Mouse (Mus musculus) Patski (cell line): Measurements from ENCODE around the gene Sema6d. TPM values are rescaled to one million over a fixed set of nuclear protein-coding genes. Genes with fewer than 3 reads are reported as not detected.
A peak's percentile ranks its signal among the peaks of the same experiment; 100 is the strongest.

Experiments
- ATAC-seq: fragments of 100-300 bp; one replicate; pipeline ENCODE4 v1.8.0; 2021
- CTCF ChIA-PET: fragments of 350-600 bp; sonication (Branson Sonifier 250); formaldehyde crosslinking; loops from one replicate; lab custom pipeline; 2022; ENCODE audit warnings: inconsistent platforms; lab: Charles Lee
- POLR2A ChIA-PET: fragments of 350-600 bp; sonication (Branson Sonifier 250); formaldehyde crosslinking; loops from one replicate; lab custom pipeline; 2022; ENCODE audit warnings: antibody characterized with exemption, inconsistent platforms; lab: Charles Lee
- DNase-seq: peaks from one replicate; pipeline ENCODE4 v3.0.0-alpha.2; 2011; ENCODE audit warnings: low read depth, low spot score
- H3K27me3 ChIP-seq: fragments of 371-371 bp; one replicate; pipeline ENCODE4 v1.5.1; 2021
- CTCF ChIP-seq: fragments of 100-300 bp; IDR thresholded peaks from one replicate; pipeline ENCODE4 v1.5.1; 2021
- in situ Hi-C: fragments of 300-500 bp; cut with MboI; formaldehyde crosslinking; loops from 3 replicates; pipeline ENCODE4 v1.11.1; 2018; ENCODE audit warnings: low pct_unique_long_range_greater_than_20kb, mixed read lengths
- polyA plus RNA-seq: library from polyadenylated mRNA; unstranded; gene quantifications from one replicate; pipeline ENCODE4 v1.2.3, GENCODE M21; 2021

Sema6d gene
- polyA plus RNA-seq, 1 experiment from 2014 or later, result 2.7 TPM

DNA sequence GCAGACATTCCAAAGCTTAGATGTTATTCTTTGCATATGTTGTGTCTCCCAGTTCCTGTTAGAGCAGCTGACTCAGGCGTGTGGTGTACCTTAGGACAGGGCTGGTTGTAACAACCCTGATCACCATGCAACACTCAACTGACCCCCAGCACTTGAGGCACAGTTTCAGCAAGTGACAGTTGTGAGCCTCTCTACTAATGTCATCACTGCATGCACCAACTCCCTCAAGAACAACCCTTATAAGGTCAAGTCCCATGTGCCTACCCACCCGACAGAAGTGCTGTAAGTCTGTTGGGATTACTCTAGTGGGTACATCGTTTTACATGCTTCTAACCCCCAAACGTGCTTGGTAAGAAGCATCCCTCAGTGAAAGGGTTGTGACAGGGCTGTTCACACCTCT is 418.0 kb downstream of the Sema6d start:
- in situ Hi-C loops, result no loop called here
- no peaks in the 10 kb centered on the region for H3K27me3 ChIP-seq
- ChIA-PET CTCF (no interaction called here), POLR2A (no interaction called here)
- no peak for TF ChIP-seq CTCF
- DNase-seq, result no peak
- no peak for ATAC-seq

DNA sequence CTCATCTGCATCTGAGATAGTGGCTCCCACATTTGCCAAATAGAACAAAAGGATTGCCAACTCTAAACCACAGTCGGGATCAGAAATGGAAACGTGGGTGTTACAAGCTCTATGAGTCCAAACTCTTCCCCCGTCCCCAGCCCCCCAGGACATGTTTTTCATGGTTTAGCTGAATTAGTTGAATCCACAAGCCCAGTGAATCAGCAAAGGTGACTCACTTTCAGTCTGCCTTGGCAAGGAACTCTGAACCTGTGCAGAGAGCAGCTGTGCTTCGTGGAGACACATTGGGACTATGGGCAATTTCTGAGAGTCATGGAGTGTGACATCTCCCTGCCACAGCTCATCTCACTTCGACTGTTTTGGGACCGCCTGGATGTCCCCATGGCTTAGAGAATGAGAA is 419.7 kb downstream of the Sema6d start:
- TF ChIP-seq CTCF, result no peak
- CTCF ChIA-PET, result interaction anchor here (1.2 kb wide), 1 partner anchor 10 kb away, joined by 6 read pairs; no protein-coding TSS in a partner anchor
- H3K27me3 ChIP-seq, result no peaks in the 10 kb centered on the region
- DNase-seq (peak; percentile 81), ATAC-seq (peak; percentile 92)
- in situ Hi-C loops, result no loop called here
- POLR2A ChIA-PET, result no interaction called here

DNA sequence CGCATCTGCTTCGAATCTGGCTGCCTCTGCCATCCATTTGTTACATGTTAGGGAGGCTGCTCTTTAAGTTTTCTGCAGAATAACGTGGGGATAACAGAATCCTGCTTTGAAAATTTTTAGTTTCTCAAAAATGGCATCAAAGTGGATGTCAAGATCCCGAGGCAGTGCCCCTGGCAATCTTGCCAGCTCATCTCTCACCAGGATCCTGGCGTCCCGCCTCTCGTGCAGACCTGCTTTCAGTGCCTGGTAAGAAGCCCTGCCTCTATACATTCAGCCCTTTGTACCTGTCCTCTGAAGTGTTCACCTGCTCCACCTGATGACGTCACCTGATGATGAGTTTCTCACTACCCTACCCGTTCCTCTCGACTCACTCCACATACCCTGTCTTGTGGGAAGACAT is 422.1 kb downstream of the Sema6d start:
- no peaks in the 10 kb centered on the region for H3K27me3 ChIP-seq
- no peak for TF ChIP-seq CTCF
- no peak for DNase-seq
- ChIA-PET CTCF (no interaction called here), POLR2A (no interaction called here)
- in situ Hi-C loops, result no loop called here
- ATAC-seq, result no peak

DNA sequence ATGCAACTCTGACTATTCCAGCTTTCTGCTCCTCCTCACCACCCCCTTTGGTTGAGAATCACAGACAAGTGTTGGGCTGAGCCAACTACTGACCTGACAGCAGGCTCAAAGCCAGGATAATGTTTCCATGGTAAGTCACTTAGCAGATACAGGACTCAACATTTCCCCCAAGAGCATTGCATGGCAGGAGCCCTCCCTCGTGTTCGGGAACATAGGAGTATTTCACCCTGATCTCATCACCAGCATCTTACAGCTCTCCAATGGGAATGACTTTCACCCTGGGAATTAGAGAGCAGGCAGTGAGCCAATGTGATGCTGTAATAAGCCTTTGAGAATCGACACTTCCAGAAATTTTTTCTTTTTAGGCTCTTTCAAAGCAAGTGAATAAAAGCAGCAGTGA is 432.7 kb downstream of the Sema6d start:
- ChIA-PET POLR2A (no interaction called here), CTCF (interaction anchor here (1.0 to 1.7 kb wide), 2 partner anchors 15 to 81 kb away, joined by 3 to 6 read pairs; no protein-coding TSS in a partner anchor)
- H3K27me3 ChIP-seq, result no peaks in the 10 kb centered on the region
- in situ Hi-C loops, result no loop called here
- no peak for DNase-seq
- no peak for TF ChIP-seq CTCF
- ATAC-seq, result no peak

DNA sequence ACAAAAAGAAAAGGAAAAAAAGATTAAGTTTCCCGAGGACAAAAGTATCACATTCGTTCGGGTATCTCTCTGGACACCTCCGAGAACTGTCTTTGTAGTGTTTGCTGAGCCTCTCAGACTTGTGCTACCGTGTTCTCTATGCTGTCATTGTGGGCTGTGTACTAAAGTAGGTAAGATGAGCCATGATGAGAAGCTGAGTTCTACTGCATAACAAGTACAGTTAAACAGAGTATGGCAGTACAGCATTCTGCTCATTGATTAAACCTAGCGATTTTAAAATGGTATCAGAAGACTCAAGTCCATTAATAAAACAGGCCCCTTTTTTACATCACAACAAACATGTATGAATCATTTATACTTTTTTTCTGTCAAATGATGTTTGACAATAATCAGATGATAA is 433.9 kb downstream of the Sema6d start:
- in situ Hi-C loops, result no loop called here
- H3K27me3 ChIP-seq, result no peaks in the 10 kb centered on the region
- no peak for TF ChIP-seq CTCF
- ChIA-PET CTCF (no interaction called here), POLR2A (no interaction called here)
- DNase-seq, result no peak
- ATAC-seq, result no peak

DNA sequence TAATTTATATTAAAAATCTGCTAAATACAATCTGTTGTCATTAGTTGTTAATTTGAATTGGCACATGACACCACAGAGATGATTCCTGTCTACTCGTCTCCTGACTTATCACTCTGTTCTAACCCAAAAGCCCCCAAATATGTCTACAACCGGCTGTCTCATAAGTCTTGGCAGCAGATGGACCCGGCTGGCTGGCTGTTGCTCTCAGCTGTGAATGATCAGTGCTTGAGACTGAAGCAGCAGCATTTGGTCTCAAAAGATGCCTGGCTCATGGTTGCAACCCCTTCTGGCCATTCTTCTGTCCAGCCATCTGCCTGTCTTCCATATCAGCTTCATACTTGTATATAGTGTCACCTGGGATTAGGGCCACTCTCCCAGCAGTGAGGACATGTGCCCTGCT is 434.4 kb downstream of the Sema6d start:
- DNase-seq, result no peak
- POLR2A ChIA-PET, result no interaction called here
- ATAC-seq, result no peak
- in situ Hi-C loops, result no loop called here
- no peaks in the 10 kb centered on the region for H3K27me3 ChIP-seq
- no peak for TF ChIP-seq CTCF
- CTCF ChIA-PET, result interaction anchor here (1.1 kb wide), 1 partner anchor 8 kb away, joined by 3 read pairs; no protein-coding TSS in a partner anchor

DNA sequence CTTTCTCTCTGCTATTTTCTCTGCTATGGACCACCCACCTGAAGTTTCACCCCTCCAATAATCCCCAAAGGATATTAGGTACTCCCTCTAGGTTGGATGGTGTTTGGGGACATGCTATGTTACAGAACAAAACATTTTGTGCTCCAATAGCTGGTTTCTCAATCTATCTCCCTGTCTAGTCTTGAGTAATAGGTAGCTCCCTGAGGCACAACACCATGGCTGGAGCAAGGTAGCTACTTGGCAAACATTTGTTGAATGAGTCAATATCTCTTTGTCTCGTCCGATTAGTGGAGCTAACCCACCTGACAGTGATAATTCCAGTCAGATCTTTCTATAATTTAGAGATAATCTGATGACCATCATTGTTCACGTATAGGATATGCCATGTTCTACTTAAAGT is 437.9 kb downstream of the Sema6d start:
- ChIA-PET CTCF (no interaction called here), POLR2A (no interaction called here)
- in situ Hi-C loops, result no loop called here
- ATAC-seq (no peak), DNase-seq (no peak)
- TF ChIP-seq CTCF, result no peak
- H3K27me3 ChIP-seq, result no peaks in the 10 kb centered on the region

DNA sequence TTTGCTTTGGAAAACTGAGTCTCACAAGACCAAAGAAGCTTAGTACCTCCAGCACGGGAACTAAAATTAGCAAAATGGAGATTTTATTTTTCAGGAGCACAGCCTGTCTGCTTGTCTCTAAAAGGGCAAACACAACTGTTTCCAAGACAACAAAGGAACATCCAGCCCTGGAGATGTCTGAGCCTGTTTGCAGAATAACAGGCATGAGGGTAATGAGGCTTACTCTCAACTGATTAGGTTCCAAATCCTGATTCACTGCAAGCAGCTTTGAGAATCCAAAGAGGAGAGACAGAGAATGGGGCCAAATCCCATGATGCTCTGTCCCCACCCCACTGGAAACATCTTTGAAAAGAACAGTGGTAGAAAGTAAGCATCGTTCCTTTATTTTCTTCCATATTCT is 440.7 kb downstream of the Sema6d start:
- TF ChIP-seq CTCF, result no peak
- H3K27me3 ChIP-seq, result no peaks in the 10 kb centered on the region
- ATAC-seq (no peak), DNase-seq (no peak)
- in situ Hi-C loops, result no loop called here
- CTCF ChIA-PET, result interaction anchor here (1.9 kb wide), 1 partner anchor 16 kb away, joined by 6 read pairs; no protein-coding TSS in a partner anchor
- POLR2A ChIA-PET, result no interaction called here

DNA sequence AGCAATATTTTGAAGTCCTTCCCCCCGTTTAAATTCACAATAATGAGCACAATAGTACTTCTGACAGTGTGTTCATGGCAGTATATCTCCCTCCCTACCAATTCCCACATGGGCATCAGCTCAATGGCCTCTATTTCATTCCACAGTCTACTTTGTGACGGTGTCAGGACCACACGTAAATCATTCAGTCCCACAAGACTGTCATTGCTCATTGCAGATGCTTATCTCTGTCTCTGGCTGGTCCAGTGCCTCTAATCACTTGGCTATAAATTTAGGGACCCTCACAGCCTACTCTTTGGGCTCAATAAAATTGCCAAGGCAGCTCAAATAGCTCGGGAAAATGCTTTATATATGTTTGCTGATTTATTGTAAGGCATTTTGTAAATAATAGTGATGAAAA is 441.3 kb downstream of the Sema6d start:
- POLR2A ChIA-PET, result no interaction called here
- in situ Hi-C loops, result no loop called here
- H3K27me3 ChIP-seq, result no peaks in the 10 kb centered on the region
- no peak for TF ChIP-seq CTCF
- ATAC-seq, result no peak
- CTCF ChIA-PET, result no interaction called here
- no peak for DNase-seq

DNA sequence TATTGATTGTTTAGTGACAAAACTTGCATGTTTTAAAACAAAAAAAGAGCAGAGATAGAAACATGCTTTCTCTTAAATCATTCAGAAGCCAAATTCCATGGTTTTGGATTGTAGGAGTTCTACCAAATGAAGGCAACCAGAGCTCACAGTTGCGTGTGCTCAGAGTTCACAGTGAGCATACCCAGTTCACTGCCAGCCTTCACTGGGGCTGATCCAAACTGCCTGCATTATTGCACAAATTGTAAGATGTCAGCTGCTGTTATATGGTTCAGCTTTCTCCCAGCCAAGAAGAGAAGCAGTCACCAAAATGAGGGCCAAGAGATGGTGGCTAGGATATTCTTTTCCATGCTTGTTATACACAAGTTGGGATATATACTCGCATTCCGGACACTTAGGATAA is 443.1 kb downstream of the Sema6d start:
- no peaks in the 10 kb centered on the region for H3K27me3 ChIP-seq
- ATAC-seq, result no peak
- ChIA-PET POLR2A (no interaction called here), CTCF (no interaction called here)
- in situ Hi-C loops, result no loop called here
- TF ChIP-seq CTCF, result no peak
- no peak for DNase-seq

DNA sequence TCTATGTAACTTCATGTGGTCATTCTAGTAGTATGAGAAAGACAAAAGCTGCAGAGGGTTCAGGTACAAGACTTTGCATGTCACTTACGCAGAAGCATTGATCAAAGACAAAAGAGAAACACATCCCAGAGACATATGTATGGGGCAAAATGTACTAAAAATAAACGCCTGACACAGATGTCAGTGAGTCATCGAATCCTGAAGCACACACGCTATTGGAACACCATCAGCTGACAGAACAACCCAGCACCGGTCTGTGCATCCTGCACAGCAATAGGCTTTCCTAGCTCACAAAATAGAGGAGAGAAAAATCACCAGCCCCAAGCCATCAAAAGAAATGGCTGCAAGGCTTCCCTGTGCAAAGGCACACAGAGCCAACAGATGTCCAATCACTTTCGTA is 443.8 kb downstream of the Sema6d start:
- in situ Hi-C loops, result no loop called here
- CTCF ChIA-PET, result no interaction called here
- DNase-seq (no peak), ATAC-seq (no peak)
- no peaks in the 10 kb centered on the region for H3K27me3 ChIP-seq
- POLR2A ChIA-PET, result no interaction called here
- no peak for TF ChIP-seq CTCF

DNA sequence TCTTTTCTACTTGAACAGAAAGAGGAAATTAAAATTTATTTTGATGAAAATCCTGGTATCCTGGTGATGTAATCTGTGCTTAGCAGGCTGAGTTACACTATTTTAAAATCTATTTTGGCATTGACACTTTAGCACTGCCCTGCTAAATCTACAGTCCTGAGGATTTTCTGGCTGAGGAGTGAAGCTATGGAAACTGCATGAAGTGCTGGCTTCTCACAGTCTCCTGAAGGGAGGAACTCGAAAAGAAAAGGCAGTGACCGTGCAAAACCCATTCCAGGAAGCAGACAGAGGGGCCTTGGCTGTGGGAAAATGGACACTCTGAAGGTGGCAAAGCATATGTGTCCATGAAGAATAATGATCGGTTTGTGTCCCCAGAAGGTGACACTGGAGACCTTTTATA is 460.5 kb downstream of the Sema6d start:
- ATAC-seq (no peak), DNase-seq (no peak)
- CTCF ChIA-PET, result no interaction called here
- no peaks in the 10 kb centered on the region for H3K27me3 ChIP-seq
- in situ Hi-C loops, result no loop called here
- no peak for TF ChIP-seq CTCF
- POLR2A ChIA-PET, result no interaction called here
